Mouse (Mus musculus): ENCODE results near the gene Havcr2. TPM values are rescaled to one million over a fixed set of nuclear protein-coding genes. Genes with fewer than 3 reads are reported as not detected.

Gene Havcr2
- polyA plus RNA-seq, 1 experiment: not detected

DNA sequence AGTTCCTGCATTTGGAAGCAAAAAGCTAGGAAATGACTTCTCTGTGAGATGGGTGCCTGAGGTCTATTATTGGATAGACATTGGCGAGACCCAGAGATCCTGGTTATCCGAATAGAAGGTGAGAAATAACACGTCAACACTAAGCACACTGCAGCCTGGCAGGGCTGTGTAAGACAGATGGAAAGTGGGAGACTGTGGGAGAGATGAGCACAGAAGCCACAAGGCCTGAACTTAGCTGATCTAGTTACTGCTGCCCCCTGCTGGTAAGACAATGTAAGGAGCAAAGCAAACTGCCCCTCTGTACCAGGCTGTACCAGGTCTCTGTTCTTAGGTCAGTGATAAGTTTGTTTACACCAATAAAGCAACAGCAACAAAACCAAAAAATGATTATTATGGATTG, 23.6 kb upstream of the Havcr2 start:
- TF ChIP-seq GATA1 (IDR thresholded peaks at IDR 0.05; ENCODE audit: low read length) (no peak), TAL1 (IDR thresholded peaks at IDR 0.05; ENCODE audit: low read length) (no peak)
- Histone ChIP-seq H3K4me3 (replicated peaks) (no peak overlapping the region), H3K9me3 (ENCODE audit: control insufficient read depth, low read length) (no peaks in the 10 kb centered on the region)

GRCm38 (mm10) chr11:46435363-46435762, 19.4 kb upstream of the Havcr2 start:
- peak overlapping the region; percentile 73 for H3K4me3 ChIP-seq (replicated peaks)
- H3K4me1 ChIP-seq (ENCODE audit: control insufficient read depth): peaks cover 50% of the 10 kb centered on the region
- no peaks in the 10 kb centered on the region for H3K9me3 ChIP-seq (ENCODE audit: control insufficient read depth, low read length)
- no peaks in the 10 kb centered on the region for H3K27me3 ChIP-seq (ENCODE audit: control insufficient read depth)
- H3K36me3 ChIP-seq (ENCODE audit: control insufficient read depth): peaks cover 22% of the 10 kb centered on the region
- TF ChIP-seq TAL1 (IDR thresholded peaks at IDR 0.05; ENCODE audit: low read length): no peak

More for the DNA sequence above, 23.6 kb upstream of the Havcr2 start:
- H3K27me3 ChIP-seq (ENCODE audit: control insufficient read depth): no peaks in the 10 kb centered on the region
- peaks cover 23% of the 10 kb centered on the region for H3K4me1 ChIP-seq (ENCODE audit: control insufficient read depth)
- H3K36me3 ChIP-seq (ENCODE audit: control insufficient read depth): no peaks in the 10 kb centered on the region

GRCm38 (mm10) chr11:46436760-46437458, 17.8 kb upstream of the Havcr2 start, which contains the start of gene Med7:
Med7 (plus strand) TSS chr11:46436925.
- H3K9me3 ChIP-seq (ENCODE audit: control insufficient read depth, low read length): no peaks in the 10 kb centered on the region
- H3K27me3 ChIP-seq (ENCODE audit: control insufficient read depth): no peaks in the 10 kb centered on the region
- no peak for TF ChIP-seq TAL1 (IDR thresholded peaks at IDR 0.05; ENCODE audit: low read length)
- TF ChIP-seq GATA1 (IDR thresholded peaks at IDR 0.05; ENCODE audit: low read length): no peak
- peaks cover 61% of the 10 kb centered on the region for H3K4me1 ChIP-seq (ENCODE audit: control insufficient read depth)
- H3K36me3 ChIP-seq (ENCODE audit: control insufficient read depth): peaks cover 38% of the 10 kb centered on the region
- peak within 1 kb of the TSS; percentile 73 for H3K4me3 ChIP-seq (replicated peaks)

DNA sequence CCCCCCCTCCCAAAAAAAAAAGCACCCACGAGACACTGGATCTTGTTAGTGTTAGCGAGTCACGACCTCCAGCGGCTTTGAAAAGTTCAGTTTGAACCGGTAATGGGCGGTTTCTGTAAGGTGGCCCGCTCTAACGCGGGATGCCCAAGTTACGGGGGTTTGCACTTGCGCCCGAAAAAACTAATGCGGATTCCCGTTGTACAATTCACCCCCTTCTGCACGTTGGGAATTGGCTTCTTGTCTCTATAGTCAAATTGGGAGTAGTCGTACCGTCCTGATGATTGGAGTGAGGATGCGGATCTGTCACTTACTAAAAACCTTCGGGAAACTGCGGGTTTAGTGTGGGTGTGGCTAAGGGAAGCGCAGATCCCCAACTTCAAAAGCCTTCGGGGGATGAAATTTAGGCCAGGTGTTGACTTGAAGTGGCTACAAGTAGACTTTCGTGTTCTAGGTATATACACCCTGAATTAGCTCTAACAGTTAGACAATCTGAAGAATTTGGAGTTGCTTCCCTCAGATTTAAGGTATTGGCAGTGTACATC, 17.2 kb upstream of the Havcr2 start:
- Histone ChIP-seq H3K27me3 (ENCODE audit: control insufficient read depth) (no peaks in the 10 kb centered on the region), H3K4me3 (replicated peaks) (peak overlapping the region; percentile 73), H3K9me3 (ENCODE audit: control insufficient read depth, low read length) (no peaks in the 10 kb centered on the region), H3K4me1 (ENCODE audit: control insufficient read depth) (peaks cover 67% of the 10 kb centered on the region), H3K36me3 (ENCODE audit: control insufficient read depth) (peaks cover 44% of the 10 kb centered on the region)
- TF ChIP-seq GATA1 (IDR thresholded peaks at IDR 0.05; ENCODE audit: low read length): no peak
- TF ChIP-seq TAL1 (IDR thresholded peaks at IDR 0.05; ENCODE audit: low read length): no peak

- Histone ChIP-seq H3K27me3 (ENCODE audit: control insufficient read depth) (no peaks in the 10 kb centered on the region), H3K36me3 (ENCODE audit: control insufficient read depth) (peaks cover 59% of the 10 kb centered on the region), H3K9me3 (ENCODE audit: control insufficient read depth, low read length) (no peaks in the 10 kb centered on the region), H3K4me3 (replicated peaks) (peak overlapping the region; percentile 73), H3K4me1 (ENCODE audit: control insufficient read depth) (peaks cover 80% of the 10 kb centered on the region)
- TF ChIP-seq TAL1 (IDR thresholded peaks at IDR 0.05; ENCODE audit: low read length): no peak
- TF ChIP-seq GATA1 (IDR thresholded peaks at IDR 0.05; ENCODE audit: low read length): no peak
Observed at GRCm38 (mm10) chr11:46439005-46439543, 15.7 kb upstream of the Havcr2 start.

- peaks cover 72% of the 10 kb centered on the region for H3K36me3 ChIP-seq (ENCODE audit: control insufficient read depth)
- no peaks in the 10 kb centered on the region for H3K27me3 ChIP-seq (ENCODE audit: control insufficient read depth)
- H3K9me3 ChIP-seq (ENCODE audit: control insufficient read depth, low read length): no peaks in the 10 kb centered on the region
- TF ChIP-seq GATA1 (IDR thresholded peaks at IDR 0.05; ENCODE audit: low read length) (no peak), TAL1 (IDR thresholded peaks at IDR 0.05; ENCODE audit: low read length) (peak; percentile 56)
- H3K4me1 ChIP-seq (ENCODE audit: control insufficient read depth): peaks cover 59% of the 10 kb centered on the region
- H3K4me3 ChIP-seq (replicated peaks): peak overlapping the region; percentile 24
Observed at GRCm38 (mm10) chr11:46441774-46442173, 13.0 kb upstream of the Havcr2 start.

DNA sequence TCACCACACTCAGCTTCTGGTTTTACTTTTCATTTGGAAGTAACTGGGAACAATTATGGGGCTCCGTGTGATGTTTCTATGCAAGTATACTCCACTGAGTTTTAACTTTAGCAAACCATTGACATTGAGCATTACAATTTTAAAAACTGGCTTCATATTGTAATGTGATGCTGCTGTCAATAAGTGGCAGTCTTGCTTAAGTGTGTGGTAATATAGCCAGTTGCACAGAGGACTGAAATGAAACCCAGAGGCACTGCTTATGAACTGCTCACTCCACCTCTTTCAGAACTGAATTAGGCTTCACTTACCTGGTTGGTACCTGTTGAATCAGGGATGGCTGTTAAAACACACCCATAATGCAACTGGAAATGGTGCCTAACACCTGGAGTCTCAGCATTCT, 11.6 kb upstream of the Havcr2 start:
- Histone ChIP-seq H3K9me3 (ENCODE audit: control insufficient read depth, low read length) (no peaks in the 10 kb centered on the region), H3K4me1 (ENCODE audit: control insufficient read depth) (peaks cover 60% of the 10 kb centered on the region), H3K36me3 (ENCODE audit: control insufficient read depth) (peaks cover 75% of the 10 kb centered on the region), H3K27me3 (ENCODE audit: control insufficient read depth) (no peaks in the 10 kb centered on the region), H3K4me3 (replicated peaks) (no peak overlapping the region)
- TF ChIP-seq TAL1 (IDR thresholded peaks at IDR 0.05; ENCODE audit: low read length) (no peak), GATA1 (IDR thresholded peaks at IDR 0.05; ENCODE audit: low read length) (no peak)

- Histone ChIP-seq H3K9me3 (ENCODE audit: control insufficient read depth, low read length) (no peaks in the 10 kb centered on the region), H3K36me3 (ENCODE audit: control insufficient read depth) (peaks cover 67% of the 10 kb centered on the region), H3K27me3 (ENCODE audit: control insufficient read depth) (no peaks in the 10 kb centered on the region), H3K4me3 (replicated peaks) (no peak overlapping the region), H3K4me1 (ENCODE audit: control insufficient read depth) (peaks cover 52% of the 10 kb centered on the region)
- TF ChIP-seq TAL1 (IDR thresholded peaks at IDR 0.05; ENCODE audit: low read length) (no peak), GATA1 (IDR thresholded peaks at IDR 0.05; ENCODE audit: low read length) (no peak)
Observed at GRCm38 (mm10) chr11:46443979-46444378, 10.8 kb upstream of the Havcr2 start.

DNA sequence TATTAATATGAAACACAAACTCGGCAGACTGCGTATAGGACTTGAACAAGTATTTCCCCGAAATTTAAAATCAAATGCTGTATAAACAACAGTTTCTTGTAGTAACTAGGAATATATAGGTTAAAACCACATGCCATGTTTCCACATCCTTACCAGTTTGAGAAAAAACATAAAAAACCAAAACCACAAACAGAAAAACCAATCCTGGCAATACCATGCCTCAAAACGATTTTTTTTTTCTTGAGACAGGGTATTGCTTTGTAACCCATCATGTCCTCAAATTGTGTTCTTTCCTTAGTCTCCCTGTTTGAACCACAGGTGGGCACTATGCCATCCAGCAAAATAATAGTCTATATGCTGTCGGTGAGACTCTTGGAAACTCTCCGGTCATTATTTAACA, 8.6 kb upstream of the Havcr2 start:
- Histone ChIP-seq H3K36me3 (ENCODE audit: control insufficient read depth) (peaks cover 45% of the 10 kb centered on the region), H3K9me3 (ENCODE audit: control insufficient read depth, low read length) (no peaks in the 10 kb centered on the region), H3K27me3 (ENCODE audit: control insufficient read depth) (no peaks in the 10 kb centered on the region), H3K4me3 (replicated peaks) (no peak overlapping the region), H3K4me1 (ENCODE audit: control insufficient read depth) (peaks cover 30% of the 10 kb centered on the region)
- TF ChIP-seq TAL1 (IDR thresholded peaks at IDR 0.05; ENCODE audit: low read length): no peak
- no peak for TF ChIP-seq GATA1 (IDR thresholded peaks at IDR 0.05; ENCODE audit: low read length)

Data from erythroblast, embryonic 14.5 days (primary cell).